Mouse (Mus musculus): ENCODE results near the gene Clec4g. TPM values are rescaled to one million over a fixed set of nuclear protein-coding genes. Genes with fewer than 3 reads are reported as not detected.

Clec4g gene
- polyA plus RNA-seq, 1 experiment from 2014 or later, result not detected

Other genes with a start within 250 kb of the Clec4g start
- gene Tex45, start 249.8 kb downstream of the Clec4g start, polyA plus RNA-seq (2014; fragmentation: Nextera tagmentation; extraction: Ambion mirVana), result 0.35 and 0.66 TPM in 2 replicates
- 26.4 and 43.5 TPM in 2 replicates for gene Zfp358, start 227.5 kb downstream of the Clec4g start, polyA plus RNA-seq (2014; fragmentation: Nextera tagmentation; extraction: Ambion mirVana)
- 64.9 and 86.5 TPM in 2 replicates for gene Mcoln1, start 220.2 kb downstream of the Clec4g start, polyA plus RNA-seq (2014; fragmentation: Nextera tagmentation; extraction: Ambion mirVana)
- 33.5 and 38.0 TPM in 2 replicates for gene Pnpla6, start 205.3 kb downstream of the Clec4g start, polyA plus RNA-seq (2014; fragmentation: Nextera tagmentation; extraction: Ambion mirVana)
- gene C330021F23Rik, start 152.7 kb downstream of the Clec4g start, polyA plus RNA-seq (2014; fragmentation: Nextera tagmentation; extraction: Ambion mirVana), result 0.60 TPM in 1 of 2 replicates, not detected in the other
- 51.3 and 52.9 TPM in 2 replicates for gene Camsap3, start 133.4 kb downstream of the Clec4g start, polyA plus RNA-seq (2014; fragmentation: Nextera tagmentation; extraction: Ambion mirVana)
- 48.0 and 48.5 TPM in 2 replicates for gene Xab2, start 99.3 kb downstream of the Clec4g start, polyA plus RNA-seq (2014; fragmentation: Nextera tagmentation; extraction: Ambion mirVana)
- 81.2 and 89.1 TPM in 2 replicates for gene Pet100, start 99.1 kb downstream of the Clec4g start, polyA plus RNA-seq (2014; fragmentation: Nextera tagmentation; extraction: Ambion mirVana)
- 0.18 and 0.29 TPM in 2 replicates for gene Pcp2, start 95.1 kb downstream of the Clec4g start, polyA plus RNA-seq (2014; fragmentation: Nextera tagmentation; extraction: Ambion mirVana)
- 33.7 and 40.4 TPM in 2 replicates for gene Stxbp2, start 89.7 kb downstream of the Clec4g start, polyA plus RNA-seq (2014; fragmentation: Nextera tagmentation; extraction: Ambion mirVana)
- 0.54 and 0.63 TPM in 2 replicates for gene Retn, start 64.9 kb downstream of the Clec4g start, polyA plus RNA-seq (2014; fragmentation: Nextera tagmentation; extraction: Ambion mirVana)
- 0.27 TPM in 1 of 2 replicates, not detected in the other for gene Mcemp1, start 54.9 kb downstream of the Clec4g start, polyA plus RNA-seq (2014; fragmentation: Nextera tagmentation; extraction: Ambion mirVana)
- gene Fcor, start 48.3 kb downstream of the Clec4g start, polyA plus RNA-seq (2014; fragmentation: Nextera tagmentation; extraction: Ambion mirVana), result 14.2 and 27.6 TPM in 2 replicates
- 41.4 and 48.4 TPM in 2 replicates for gene Trappc5, start 44.4 kb downstream of the Clec4g start, polyA plus RNA-seq (2014; fragmentation: Nextera tagmentation; extraction: Ambion mirVana)
- gene Fcer2a, start 26.5 kb downstream of the Clec4g start, polyA plus RNA-seq (2014; fragmentation: Nextera tagmentation; extraction: Ambion mirVana), result 0.15 and 0.28 TPM in 2 replicates
- gene Cd209a, start 28.3 kb upstream of the Clec4g start, polyA plus RNA-seq (2014; fragmentation: Nextera tagmentation; extraction: Ambion mirVana), result not detected in 2 replicates
- not detected in 2 replicates for gene Cd209e, start 133.7 kb upstream of the Clec4g start, polyA plus RNA-seq (2014; fragmentation: Nextera tagmentation; extraction: Ambion mirVana)
- not detected in 2 replicates for gene Cd209d, start 157.9 kb upstream of the Clec4g start, polyA plus RNA-seq (2014; fragmentation: Nextera tagmentation; extraction: Ambion mirVana)
- gene Cd209b, start 206.2 kb upstream of the Clec4g start, polyA plus RNA-seq (2014; fragmentation: Nextera tagmentation; extraction: Ambion mirVana), result not detected in 2 replicates
- gene Cd209c, start 234.1 kb upstream of the Clec4g start, polyA plus RNA-seq (2014; fragmentation: Nextera tagmentation; extraction: Ambion mirVana), result 0.64 and 0.88 TPM in 2 replicates

Data from neural tube, embryonic 14.5 days (tissue).